Mouse (Mus musculus) lung, adult 2 months (tissue): ENCODE data around the gene Tor3a.

Experiments used
- CTCF ChIP-seq: fragments of 200-500 bp; IDR thresholded peaks from 2 replicates; pipeline ENCODE4 v1.5.1; 2011; ENCODE audit warnings: mild to moderate bottlenecking, low read length, control low read depth; ENCODE audit not compliant: insufficient read depth
- POLR2A ChIP-seq: fragments of 200-500 bp; IDR thresholded peaks from 2 replicates; pipeline ENCODE4 v1.6.1; 2011; ENCODE audit warnings: low read depth, mild to moderate bottlenecking, control low read depth, low read length, borderline replicate concordance; ENCODE audit errors: extremely low read depth

- TF ChIP-seq POLR2A = no peak
- TF ChIP-seq CTCF = peak; percentile 86
Measured at GRCm38 (mm10) chr1:156676171-156676570, 2.0 kb upstream of the Tor3a start.
